Mouse (Mus musculus): Measurements from ENCODE around the gene Sprtn.

GRCm38 (mm10) chr8:124892596-124892995 is 5.1 kb upstream of the Sprtn start:
- TF ChIP-seq CTCF (IDR thresholded peaks at IDR 0.05; ENCODE audit: low read depth, low read length), result no peak
- no peak for TF ChIP-seq POLR2A (IDR thresholded peaks at IDR 0.05; ENCODE audit: borderline replicate concordance, low read depth, low read length)
